Mouse (Mus musculus) intestine, embryonic 14.5 days (tissue): ENCODE data around the gene Saa4. TPM values are rescaled to one million over a fixed set of nuclear protein-coding genes. Genes with fewer than 3 reads are reported as not detected.
"Not testable (repeated sequence)": the region's sequence is repeated elsewhere in the genome, so short reads cannot be mapped to it uniquely, and the experiment has no call there.

Source experiments
- ATAC-seq: fragments of 200-750 bp; cut with Nextera tagmentation; replicated peaks from 2 replicates; pipeline ENCODE4 v1.8.0; 2017; ENCODE audit warnings: low read depth, moderate number of reproducible peaks, moderate TSS enrichment, moderate library complexity; ENCODE audit not compliant: low FRiP score, low TSS enrichment
- DNase-seq: peaks from one replicate; pipeline ENCODE4 v3.0.0-alpha.2; 2018; ENCODE audit warnings: low spot score
- H3K27ac ChIP-seq: fragments of 300-500 bp; sonication (generic); 2 replicates; pipeline ENCODE4 v1.5.1; 2014; ENCODE audit warnings: low read depth, mild to moderate bottlenecking, control low read depth
- H3K27me3 ChIP-seq: fragments of 300-500 bp; sonication (generic); replicated peaks from 2 replicates; pipeline ENCODE4 v1.6.1; 2014; ENCODE audit warnings: low read length, control low read depth; ENCODE audit not compliant: control insufficient read depth, insufficient read depth
- H3K36me3 ChIP-seq: fragments of 300-500 bp; sonication (generic); 2 replicates; pipeline ENCODE4 v1.6.1; 2014; ENCODE audit warnings: low read length, control low read depth; ENCODE audit not compliant: control insufficient read depth, insufficient read depth
- H3K4me1 ChIP-seq: fragments of 300-500 bp; sonication (generic); replicated peaks from 2 replicates; pipeline ENCODE4 v1.6.1; 2014; ENCODE audit warnings: low read length, control low read depth, mixed read lengths; ENCODE audit not compliant: control insufficient read depth, insufficient read depth
- H3K4me2 ChIP-seq: fragments of 300-500 bp; sonication (generic); 2 replicates; pipeline ENCODE4 v1.6.1; 2014; ENCODE audit warnings: low read length
- H3K4me3 ChIP-seq: fragments of 300-500 bp; sonication (generic); 2 replicates; pipeline ENCODE4 v1.5.1; 2014; ENCODE audit warnings: low read depth, low read length, control low read depth, mixed read lengths
- H3K9ac ChIP-seq: fragments of 300-500 bp; sonication (generic); 2 replicates; pipeline ENCODE4 v1.6.1; 2014; ENCODE audit warnings: mild to moderate bottlenecking, low read length
- H3K9me3 ChIP-seq: fragments of 300-500 bp; sonication (generic); 2 replicates; pipeline ENCODE4 v1.6.1; 2016; ENCODE audit warnings: low read length, control low read depth; ENCODE audit not compliant: control insufficient read depth
- WGBS: fragments of 180-500 bp; shearing (Covaris S2); extraction: QIAGEN DNeasy Blood & Tissue Kit; methylation state at CpG from one replicate; pipeline ENCODE4 v1.1.7; 2014; 5-methylcytosine and 5-hydroxymethylcytosine counted together
- polyA plus RNA-seq: library from polyadenylated mRNA; unstranded; fragments of >200 nt; fragmentation: Nextera tagmentation; extraction: Ambion mirVana; gene quantifications from 2 replicates; pipeline ENCODE4 v1.2.1, GENCODE M21; 2014

Saa4 gene
- polyA plus RNA-seq, 1 experiment from 2014 or later = not detected

DNA sequence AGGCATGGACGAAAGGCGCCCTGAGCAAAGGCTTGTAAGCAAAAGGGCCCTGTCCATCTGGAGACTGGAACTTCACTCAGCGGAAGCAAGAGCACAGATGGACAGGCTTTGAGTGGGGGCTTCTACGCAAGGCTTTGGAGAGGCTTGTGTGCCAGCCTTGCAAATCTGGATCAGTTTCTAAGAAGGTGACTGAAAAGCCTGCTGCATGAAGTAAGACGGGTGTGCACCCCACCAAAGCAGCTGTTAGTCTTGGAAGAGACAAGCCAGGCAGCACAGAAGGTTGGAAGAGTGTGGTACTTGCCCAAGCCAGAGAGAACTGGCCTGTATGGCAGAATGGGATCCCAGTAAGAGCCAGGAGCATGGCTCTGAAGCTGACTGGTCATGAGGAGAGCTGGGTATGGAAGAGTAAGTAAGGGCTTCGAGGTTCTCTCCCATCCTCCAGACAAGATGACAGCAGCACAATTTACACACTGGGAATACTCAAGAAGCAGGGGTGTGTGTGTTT is 31.8 kb downstream of the Saa4 start:
- Histone ChIP-seq H3K36me3 (peaks cover 89% of the 10 kb centered on the region), H3K27me3 (no peaks in the 10 kb centered on the region)
- WGBS = 89% methylated on average over 6 of the region's 6 CpGs

DNA sequence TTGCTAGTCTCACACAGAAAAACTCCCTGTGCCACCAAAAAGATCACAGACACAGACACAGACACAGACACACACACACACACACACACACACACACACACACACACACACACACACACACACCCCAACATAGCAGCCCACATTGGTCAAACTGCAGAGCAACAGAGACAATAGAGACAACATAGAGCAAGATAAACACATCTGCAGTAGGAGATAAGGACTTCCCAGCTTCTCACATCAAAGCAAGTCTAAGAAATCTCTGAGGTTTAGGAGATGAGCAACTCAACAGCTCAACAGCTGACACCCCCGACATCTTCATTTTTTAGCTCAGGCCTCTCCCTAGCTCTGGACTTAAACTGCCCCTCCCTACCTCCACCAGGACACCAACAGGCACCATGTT is 35.6 kb downstream of the Saa4 start:
- ATAC-seq (no peak), DNase-seq (no peak)
- Histone ChIP-seq H3K4me2 (no peak overlapping the region), H3K9ac (no peak overlapping the region), H3K36me3 (peaks cover 65% of the 10 kb centered on the region), H3K4me1 (no peaks in the 10 kb centered on the region), H3K9me3 (no peaks in the 10 kb centered on the region), H3K27me3 (no peaks in the 10 kb centered on the region), H3K4me3 (no peak overlapping the region), H3K27ac (no peak overlapping the region)
- 71% methylated on average over 1 of the region's 1 CpGs for WGBS

More for the DNA sequence above, 31.8 kb downstream of the Saa4 start:
- Histone ChIP-seq H3K4me2 (no peak overlapping the region), H3K4me1 (no peaks in the 10 kb centered on the region), H3K27ac (no peak overlapping the region), H3K9ac (no peak overlapping the region), H3K4me3 (no peak overlapping the region), H3K9me3 (no peaks in the 10 kb centered on the region)
- ATAC-seq (no peak), DNase-seq (no peak)

DNA sequence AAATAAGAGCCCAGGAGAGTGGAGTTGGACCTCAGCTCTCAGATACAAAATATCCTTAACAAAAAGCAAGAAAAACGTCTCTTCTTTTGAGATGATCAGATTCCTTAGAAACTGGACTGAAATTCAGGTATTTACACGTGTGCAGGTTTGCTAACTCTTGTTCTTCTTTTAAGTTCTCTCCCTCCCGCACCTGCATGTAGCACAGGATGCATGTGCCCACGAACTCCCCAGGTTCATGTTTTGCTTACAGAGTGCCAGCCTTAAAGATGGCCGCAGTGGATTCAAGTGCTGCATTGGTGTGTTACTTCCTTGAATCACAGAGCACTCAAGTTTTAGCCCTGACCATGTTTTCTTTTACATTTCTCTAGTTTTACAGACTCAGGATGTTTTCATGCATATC is 45.6 kb downstream of the Saa4 start:
- Histone ChIP-seq H3K9me3 (no peaks in the 10 kb centered on the region), H3K4me2 (no peak overlapping the region), H3K27ac (no peak overlapping the region), H3K4me1 (no peaks in the 10 kb centered on the region), H3K27me3 (no peaks in the 10 kb centered on the region), H3K36me3 (peaks cover 42% of the 10 kb centered on the region), H3K9ac (no peak overlapping the region), H3K4me3 (no peak overlapping the region)
- DNase-seq = no peak
- ATAC-seq = no peak
- 83% methylated on average over 5 of the region's 5 CpGs for WGBS

- Histone ChIP-seq H3K4me2 (no peak overlapping the region), H3K27ac (no peak overlapping the region), H3K36me3 (no peaks in the 10 kb centered on the region), H3K27me3 (no peaks in the 10 kb centered on the region), H3K4me1 (no peaks in the 10 kb centered on the region), H3K4me3 (no peak overlapping the region), H3K9me3 (no peaks in the 10 kb centered on the region), H3K9ac (no peak overlapping the region)
- ATAC-seq (no peak), DNase-seq (no peak)
Measured at GRCm38 (mm10) chr7:46680732-46681131, 51.7 kb downstream of the Saa4 start.

GRCm38 (mm10) chr7:46679044-46679443 is 53.4 kb downstream of the Saa4 start:
- not testable (repeated sequence) for H3K4me3 ChIP-seq, H3K4me1 ChIP-seq, DNase-seq, ATAC-seq, H3K27me3 ChIP-seq, H3K36me3 ChIP-seq, H3K4me2 ChIP-seq, H3K9me3 ChIP-seq, H3K27ac ChIP-seq, H3K9ac ChIP-seq
- WGBS = 80% methylated on average over 7 of the region's 7 CpGs

DNA sequence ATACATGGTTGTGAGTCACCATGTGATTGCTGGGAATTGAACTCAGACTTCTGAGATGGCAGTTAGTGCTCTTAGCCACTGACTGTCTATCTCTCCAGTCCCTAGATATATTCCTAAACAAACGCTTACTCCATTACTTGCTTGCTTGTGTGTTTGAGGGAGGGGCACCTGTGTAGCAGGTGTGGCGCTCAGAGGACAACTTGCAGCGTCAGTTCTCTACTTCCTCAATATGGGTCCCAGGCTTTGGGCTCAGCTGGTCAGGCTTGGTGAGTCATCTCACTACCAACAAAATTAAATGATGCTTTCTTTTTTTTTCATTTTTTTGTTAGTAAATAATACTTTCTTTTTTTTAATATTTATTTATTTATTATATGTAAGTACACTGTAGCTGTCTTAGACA is 54.0 kb downstream of the Saa4 start:
- WGBS = 88% methylated on average over 3 of the region's 3 CpGs
- no peak overlapping the region for H3K4me3 ChIP-seq
- H3K36me3 ChIP-seq = no peaks in the 10 kb centered on the region
- H3K27ac ChIP-seq = no peak overlapping the region
- DNase-seq (no peak), ATAC-seq (no peak)
- no peak overlapping the region for H3K9ac ChIP-seq
- no peaks in the 10 kb centered on the region for H3K4me1 ChIP-seq
- no peaks in the 10 kb centered on the region for H3K27me3 ChIP-seq
- H3K9me3 ChIP-seq = no peaks in the 10 kb centered on the region
- H3K4me2 ChIP-seq = no peak overlapping the region

Other genes with a start within 250 kb of the Saa4 start
- 16.8 and 17.5 TPM in 2 replicates for gene Sergef, start 92.8 kb downstream of the Saa4 start, polyA plus RNA-seq
- gene Tph1, start 60.1 kb downstream of the Saa4 start, polyA plus RNA-seq = 0.31 and 0.42 TPM in 2 replicates
- 35.2 and 39.8 TPM in 2 replicates for gene Saal1, start 21.9 kb downstream of the Saa4 start, polyA plus RNA-seq
- 0.35 and 0.99 TPM in 2 replicates for gene Saa3, start 16.9 kb downstream of the Saa4 start, polyA plus RNA-seq
- gene Saa1, start 10.4 kb upstream of the Saa4 start, polyA plus RNA-seq = 1.4 and 2.0 TPM in 2 replicates
- gene Saa2, start 19.2 kb upstream of the Saa4 start, polyA plus RNA-seq = 0.45 and 1.1 TPM in 2 replicates
- 18.8 and 20.9 TPM in 2 replicates for gene Hps5, start 63.5 kb upstream of the Saa4 start, polyA plus RNA-seq
- gene Gtf2h1, start 63.5 kb upstream of the Saa4 start, polyA plus RNA-seq = 48.7 and 52.9 TPM in 2 replicates
- 2,451 TPM in 2 replicates for gene Ldha, start 108.9 kb upstream of the Saa4 start, polyA plus RNA-seq
- gene Ldhc, start 128.6 kb upstream of the Saa4 start, polyA plus RNA-seq = not detected in 2 replicates
- 165 and 174 TPM in 2 replicates for gene Tsg101, start 187.4 kb upstream of the Saa4 start, polyA plus RNA-seq
- gene Uevld, start 225.9 kb upstream of the Saa4 start, polyA plus RNA-seq = 11.4 and 12.6 TPM in 2 replicates